17 mouse cellular contexts compared by ENCODE assay signal in the genomic region with DNA sequence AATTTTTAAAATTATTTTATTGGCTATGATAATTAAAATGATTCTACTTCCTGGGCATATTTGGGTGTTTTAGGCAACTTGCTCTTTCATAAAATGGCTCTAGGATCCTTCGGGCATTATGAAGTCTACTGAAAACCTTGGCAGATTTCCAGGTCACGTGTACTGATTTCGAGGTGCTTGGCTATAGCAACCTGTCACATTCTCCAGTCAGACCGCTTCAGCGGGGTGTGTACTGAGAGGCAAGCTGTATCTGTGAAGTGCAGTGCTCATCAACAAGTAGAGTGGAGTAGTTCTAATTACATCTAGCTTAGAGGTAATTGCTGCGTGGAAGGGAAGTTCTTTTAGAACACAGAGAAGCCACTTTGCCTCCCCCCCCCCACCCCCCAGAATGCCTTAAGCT.
DNase-seq lines count a peak whose midpoint lies in the region; ATAC-seq and TF ChIP-seq lines count a peak whose summit lies in the region.
"Had no signal": no experiment of that assay in that cellular context is flagged by ENCODE, and none has a peak within 500 bp of the region (broad histone marks: within the 10 kb centered on the region; RNA-seq: fewer than 3 reads in every experiment).

No protein-coding gene starts in this region.

- H3K27me3 ChIP-seq in heart, embryonic 13.5 days (replicated peaks) = no peaks in the 10 kb centered on the region
- no peaks in the 10 kb centered on the region for H3K27me3 ChIP-seq in kidney, adult 2 months (replicated peaks; ENCODE audit: control insufficient read depth, insufficient read depth, low read length)
- H3K27me3 ChIP-seq: embryonic facial prominence, embryonic 12.5 days had no signal

- H3K36me3 ChIP-seq in heart, embryonic 13.5 days = no peaks in the 10 kb centered on the region
- no peaks in the 10 kb centered on the region for H3K36me3 ChIP-seq in kidney, adult 2 months (ENCODE audit: control insufficient read depth, insufficient read depth, low read length)
- H3K36me3 ChIP-seq: embryonic facial prominence, embryonic 12.5 days; forebrain, embryonic 10.5 days; G1E had no signal

- no peak for ATAC-seq in heart, embryonic 13.5 days (ENCODE audit: extremely low read depth, insufficient number of reproducible peaks, low FRiP score, low TSS enrichment)
- ATAC-seq: midbrain, embryonic 16.5 days had no signal

- DNase-seq in heart, postnatal 36 days = no peak
- peak; percentile 50 for DNase-seq in kidney, adult 2 months
- no peak for DNase-seq in kidney, adult 18-20 months
- DNase-seq in lung, postnatal 25 days (ENCODE audit: low spot score) = peak; percentile 23
- DNase-seq in lung, postnatal 4 days = no peak
- DNase-seq in lung, postnatal 36 days = peak; percentile 54
- DNase-seq: cerebellum, postnatal 36 days; thymus, postnatal 14 days had no signal

- H3K4me1 ChIP-seq in heart, embryonic 13.5 days = peaks cover 23% of the 10 kb centered on the region
- H3K4me1 ChIP-seq in kidney, adult 2 months (ENCODE audit: control insufficient read depth, insufficient read depth, low read length) = 0 out of 2 replicates have a peak, but pooled peaks cover 3% of the 10 kb centered on the region
- H3K4me1 ChIP-seq: embryonic facial prominence, embryonic 12.5 days; forebrain, embryonic 10.5 days had no signal

- H3K27ac ChIP-seq in heart, embryonic 13.5 days (replicated peaks) = peak overlapping the region; percentile 53; the same call in 1 of the 2 replicates
- H3K27ac ChIP-seq in kidney, adult 2 months (ENCODE audit: insufficient read depth, low read depth, low read length) = no peak overlapping the region
- H3K27ac ChIP-seq: embryonic facial prominence, embryonic 12.5 days; forebrain, embryonic 10.5 days; hindbrain, embryonic 14.5 days; macrophage; stomach, postnatal 0 days had no signal

- 0 out of 2 replicates have a peak overlapping the region, but pooled peaks have one; percentile 5 for H3K4me2 ChIP-seq in heart, embryonic 13.5 days
- H3K4me2 ChIP-seq: embryonic facial prominence, embryonic 12.5 days; hindbrain, embryonic 14.5 days; liver, embryonic 11.5 days had no signal

- H3K9ac ChIP-seq in heart, embryonic 13.5 days = no peak overlapping the region
- H3K9ac ChIP-seq: embryonic facial prominence, embryonic 12.5 days; hindbrain, embryonic 14.5 days had no signal

- intact Hi-C loops in heart, postnatal 36 days (cut with DNase I) = no loop called here

- 35% methylated on average over 6 of the region's 6 CpGs for WGBS in heart, embryonic 13.5 days
- WGBS in kidney, adult 2 months = 49% methylated on average over 6 of the region's 6 CpGs

- TF ChIP-seq POLR2A in kidney, adult 2 months (IDR thresholded peaks at IDR 0.05; ENCODE audit: low read depth, low read length) = no peak

- no peak for TF ChIP-seq CTCF in kidney, adult 2 months (conservative IDR thresholded peaks at IDR 0.05; ENCODE audit: insufficient read depth, insufficient read length, low read depth, low read length)

- H3K9me3 ChIP-seq in heart, embryonic 13.5 days = no peaks in the 10 kb centered on the region
- H3K9me3 ChIP-seq: embryonic facial prominence, embryonic 12.5 days; forebrain, embryonic 10.5 days; G1E had no signal

- no peak overlapping the region for H3K4me3 ChIP-seq in heart, embryonic 13.5 days
- no peak overlapping the region for H3K4me3 ChIP-seq in kidney, adult 2 months (ENCODE audit: insufficient read depth, low read depth, low read length)
- H3K4me3 ChIP-seq: embryonic facial prominence, embryonic 12.5 days; forebrain, embryonic 10.5 days had no signal

Comparison
In these comparisons a context has a peak if more than half of its experiments do, and no peak if none do; other contexts are left out.
1. DNase-seq: peak in kidney, adult 2 months (single experiment), lung, postnatal 25 days (single experiment) and lung, postnatal 36 days (single experiment); none in heart, postnatal 36 days (0 of 2), kidney, adult 18-20 months (single experiment) and lung, postnatal 4 days (0 of 2).